Mouse (Mus musculus) bone marrow, adult 2 months (tissue): ENCODE data around the gene Nono.

Experiments
- CTCF ChIP-seq: fragments of 200-500 bp; IDR thresholded peaks from 2 replicates; pipeline ENCODE4 v1.5.1; 2011; ENCODE audit warnings: low read length, control low read depth; ENCODE audit not compliant: control insufficient read depth, insufficient read depth
- POLR2A ChIP-seq: fragments of 200-500 bp; IDR thresholded peaks from 2 replicates; pipeline ENCODE4 v1.6.1; 2011; ENCODE audit warnings: low read depth, mild to moderate bottlenecking, control low read depth, low read length, borderline replicate concordance; ENCODE audit not compliant: control insufficient read depth

GRCm38 (mm10) chrX:101419725-101420699 is 9.1 kb upstream of the Nono start:
- 0 out of 2 replicates have a peak, but pooled peaks have one; percentile 35 for TF ChIP-seq POLR2A
- no peak for TF ChIP-seq CTCF
